Mouse (Mus musculus) midbrain, postnatal 0 days (tissue): ENCODE measurements around the gene Col4a4. TPM values are rescaled to one million over a fixed set of nuclear protein-coding genes. Genes with fewer than 3 reads are reported as not detected.

Source experiments
- ATAC-seq: fragments of 200-750 bp; cut with Nextera tagmentation; 2 replicates; pipeline ENCODE4 v1.8.0; 2017; ENCODE audit warnings: moderate number of reproducible peaks, mild to moderate bottlenecking, moderate TSS enrichment, moderate library complexity; ENCODE audit not compliant: low FRiP score
- DNase-seq: peaks from one replicate; pipeline ENCODE4 v3.0.0-alpha.2; 2015; ENCODE audit warnings: low spot score
- H3K27ac ChIP-seq: fragments of 300-500 bp; sonication (generic); 2 replicates; pipeline ENCODE4 v1.5.1; 2014; ENCODE audit warnings: low read depth, mild to moderate bottlenecking, low read length, mixed read lengths
- H3K27me3 ChIP-seq: fragments of 300-500 bp; sonication (generic); 2 replicates; pipeline ENCODE4 v1.6.1; 2014; ENCODE audit warnings: low read length, control low read depth, mixed read lengths; ENCODE audit not compliant: insufficient read depth
- H3K36me3 ChIP-seq: fragments of 300-500 bp; sonication (generic); 2 replicates; pipeline ENCODE4 v1.6.1; 2014; ENCODE audit warnings: low read length, control low read depth, mixed read lengths; ENCODE audit not compliant: insufficient read depth
- H3K4me1 ChIP-seq: fragments of 300-500 bp; sonication (generic); 2 replicates; pipeline ENCODE4 v1.6.1; 2014; ENCODE audit warnings: mild to moderate bottlenecking, control low read depth, antibody characterized with exemption, low read length, mixed read lengths; ENCODE audit not compliant: insufficient read depth
- H3K4me2 ChIP-seq: fragments of 300-500 bp; sonication (generic); 2 replicates; pipeline ENCODE4 v1.6.1; 2014; ENCODE audit warnings: low read depth, mild to moderate bottlenecking, low read length, mixed read lengths; ENCODE audit not compliant: poor library complexity, severe bottlenecking
- H3K4me3 ChIP-seq: fragments of 300-500 bp; sonication (generic); 2 replicates; pipeline ENCODE4 v1.5.1; 2014; ENCODE audit warnings: low read depth, mild to moderate bottlenecking, low read length, moderate library complexity
- H3K9ac ChIP-seq: fragments of 300-500 bp; sonication (generic); replicated peaks from 2 replicates; pipeline ENCODE4 v1.6.1; 2014; ENCODE audit warnings: mild to moderate bottlenecking, low read length, moderate library complexity, mixed read lengths; ENCODE audit not compliant: poor library complexity, severe bottlenecking
- H3K9me3 ChIP-seq: fragments of 300-500 bp; sonication (generic); 2 replicates; pipeline ENCODE4 v1.6.1; 2016; ENCODE audit warnings: low read length, control low read depth
- CTCF ChIP-seq: IDR thresholded peaks from 2 replicates; pipeline ENCODE4 v1.5.1; 2016; ENCODE audit warnings: antibody characterized with exemption, mild to moderate bottlenecking
- WGBS: fragments of 180-500 bp; shearing (Covaris S2); extraction: QIAGEN DNeasy Blood & Tissue Kit; methylation state at CpG from one replicate; pipeline ENCODE4 v1.1.7; 2014; 5-methylcytosine and 5-hydroxymethylcytosine counted together
- polyA plus RNA-seq: library from polyadenylated mRNA; unstranded; fragments of >200 nt; fragmentation: Nextera tagmentation; extraction: Ambion mirVana; gene quantifications from 2 replicates; pipeline ENCODE4 v1.2.1, GENCODE M21; 2015
- total RNA-seq: library from RNA; depleted of rRNA; stranded (reverse); fragments of >200 nt; gene quantifications from 2 replicates; pipeline ENCODE4 v1.2.3, GENCODE M21; 2014

Col4a4 gene
- total and polyA plus RNA-seq, 2 experiments from 2014 or later, result 0.16 to 0.44 TPM

DNA sequence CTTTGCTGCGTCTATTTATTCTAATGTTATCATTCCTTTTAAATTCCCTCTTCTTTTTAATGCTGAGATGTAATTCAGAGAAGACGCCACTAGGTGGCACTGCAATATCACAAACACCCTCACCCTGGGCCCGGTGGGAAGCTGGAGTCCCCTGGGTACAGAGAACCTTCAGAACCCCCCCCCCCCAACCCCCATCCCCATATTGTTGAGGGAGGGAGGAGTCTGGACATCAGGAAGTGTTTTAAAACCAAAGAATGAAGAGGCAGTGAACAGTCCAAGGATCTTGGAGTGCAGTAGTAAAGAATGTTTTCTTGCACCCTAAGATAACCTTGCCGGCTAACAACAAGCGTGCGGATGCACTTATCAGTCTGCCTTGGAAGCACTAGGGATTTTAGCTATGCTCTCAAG is 32.2 kb downstream of the Col4a4 start:
- no peaks in the 10 kb centered on the region for H3K4me1 ChIP-seq
- no peaks in the 10 kb centered on the region for H3K9me3 ChIP-seq
- no peak overlapping the region for H3K4me2 ChIP-seq
- H3K27ac ChIP-seq, result no peak overlapping the region
- ATAC-seq (peak; percentile 63), DNase-seq (peak; percentile 51)
- TF ChIP-seq CTCF, result peak; percentile 80
- WGBS, result 37% methylated on average over 6 of the region's 6 CpGs
- H3K9ac ChIP-seq, result 0 out of 2 replicates have a peak overlapping the region, but pooled peaks have one; percentile 8
- no peaks in the 10 kb centered on the region for H3K36me3 ChIP-seq
- H3K27me3 ChIP-seq, result no peaks in the 10 kb centered on the region
- H3K4me3 ChIP-seq, result no peak overlapping the region

- Histone ChIP-seq H3K9ac (no peak overlapping the region), H3K4me3 (no peak overlapping the region), H3K27ac (no peak overlapping the region), H3K9me3 (no peaks in the 10 kb centered on the region), H3K4me1 (no peaks in the 10 kb centered on the region), H3K36me3 (no peaks in the 10 kb centered on the region), H3K4me2 (no peak overlapping the region), H3K27me3 (no peaks in the 10 kb centered on the region)
- no peak for DNase-seq
- TF ChIP-seq CTCF, result no peak
- 61% methylated on average over 8 of the region's 8 CpGs for WGBS
- no peak for ATAC-seq
Observed at GRCm38 (mm10) chr1:82545199-82545960, 41.3 kb downstream of the Col4a4 start.

- peak; percentile 11 for DNase-seq
- no peaks in the 10 kb centered on the region for H3K27me3 ChIP-seq
- ATAC-seq, result no peak
- no peaks in the 10 kb centered on the region for H3K4me1 ChIP-seq
- no peak overlapping the region for H3K4me2 ChIP-seq
- no peaks in the 10 kb centered on the region for H3K36me3 ChIP-seq
- H3K9me3 ChIP-seq, result no peaks in the 10 kb centered on the region
- no peak overlapping the region for H3K9ac ChIP-seq
- 78% methylated on average over 6 of the region's 6 CpGs for WGBS
- no peak overlapping the region for H3K27ac ChIP-seq
- TF ChIP-seq CTCF, result no peak
- H3K4me3 ChIP-seq, result no peak overlapping the region
Observed at GRCm38 (mm10) chr1:82544419-82545185, 42.0 kb downstream of the Col4a4 start.

DNA sequence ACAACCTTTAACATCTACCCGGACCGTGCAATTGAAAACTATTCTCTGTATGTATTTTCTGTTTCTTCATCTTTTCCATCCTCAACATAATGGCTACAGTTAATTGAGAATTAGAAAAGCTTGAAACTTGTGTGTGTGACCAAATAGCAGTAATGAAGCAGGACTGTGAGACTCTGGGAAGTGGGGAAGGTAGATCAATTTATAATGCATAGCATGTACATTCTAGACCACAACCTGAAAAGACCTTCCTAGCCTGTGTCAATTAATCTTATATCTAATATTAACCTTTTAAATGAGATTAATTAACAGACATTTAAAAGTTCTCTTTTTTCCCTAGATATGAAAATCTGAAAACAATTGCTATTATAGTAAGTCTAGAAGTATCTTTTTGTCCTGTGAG is 42.7 kb downstream of the Col4a4 start:
- WGBS, result 94% methylated on average over 2 of the region's 2 CpGs
- no peak overlapping the region for H3K27ac ChIP-seq
- no peaks in the 10 kb centered on the region for H3K27me3 ChIP-seq
- ATAC-seq, result no peak
- H3K4me1 ChIP-seq, result no peaks in the 10 kb centered on the region
- H3K4me3 ChIP-seq, result no peak overlapping the region
- no peak for DNase-seq
- H3K36me3 ChIP-seq, result no peaks in the 10 kb centered on the region
- H3K9me3 ChIP-seq, result no peaks in the 10 kb centered on the region
- no peak overlapping the region for H3K4me2 ChIP-seq
- TF ChIP-seq CTCF, result no peak
- no peak overlapping the region for H3K9ac ChIP-seq

DNA sequence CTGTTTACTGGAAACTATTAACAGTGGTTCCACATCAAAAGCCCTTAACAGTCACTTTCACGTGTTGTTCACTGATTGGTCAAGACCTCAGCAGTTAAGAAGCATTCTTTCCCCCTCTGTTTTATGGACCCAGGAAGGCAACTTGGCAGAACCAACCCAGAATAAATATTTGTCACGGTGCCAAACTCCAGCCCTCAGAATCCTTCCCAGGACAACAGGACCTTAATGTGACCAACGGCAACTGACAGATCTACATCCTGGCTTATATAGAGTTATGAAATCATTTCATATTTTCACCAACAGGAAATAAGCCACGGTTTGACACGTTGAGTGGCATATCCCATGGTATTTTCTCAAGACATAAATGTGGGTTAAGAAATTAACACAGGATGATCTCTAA is 46.6 kb downstream of the Col4a4 start:
- H3K4me2 ChIP-seq, result no peak overlapping the region
- H3K27me3 ChIP-seq, result no peaks in the 10 kb centered on the region
- H3K27ac ChIP-seq, result no peak overlapping the region
- WGBS, result 83% methylated on average over 5 of the region's 5 CpGs
- DNase-seq (no peak), ATAC-seq (no peak)
- no peaks in the 10 kb centered on the region for H3K4me1 ChIP-seq
- H3K36me3 ChIP-seq, result no peaks in the 10 kb centered on the region
- no peaks in the 10 kb centered on the region for H3K9me3 ChIP-seq
- no peak overlapping the region for H3K4me3 ChIP-seq
- no peak overlapping the region for H3K9ac ChIP-seq
- no peak for TF ChIP-seq CTCF

GRCm38 (mm10) chr1:82537848-82538247 is 48.8 kb downstream of the Col4a4 start:
- no peak overlapping the region for H3K9ac ChIP-seq
- TF ChIP-seq CTCF, result no peak
- no peaks in the 10 kb centered on the region for H3K36me3 ChIP-seq
- no peaks in the 10 kb centered on the region for H3K9me3 ChIP-seq
- ATAC-seq (no peak), DNase-seq (no peak)
- H3K27ac ChIP-seq, result no peak overlapping the region
- WGBS, result 78% methylated on average over 3 of the region's 3 CpGs
- H3K4me1 ChIP-seq, result no peaks in the 10 kb centered on the region
- no peak overlapping the region for H3K4me2 ChIP-seq
- no peak overlapping the region for H3K4me3 ChIP-seq
- H3K27me3 ChIP-seq, result no peaks in the 10 kb centered on the region
